In the genomic region with DNA sequence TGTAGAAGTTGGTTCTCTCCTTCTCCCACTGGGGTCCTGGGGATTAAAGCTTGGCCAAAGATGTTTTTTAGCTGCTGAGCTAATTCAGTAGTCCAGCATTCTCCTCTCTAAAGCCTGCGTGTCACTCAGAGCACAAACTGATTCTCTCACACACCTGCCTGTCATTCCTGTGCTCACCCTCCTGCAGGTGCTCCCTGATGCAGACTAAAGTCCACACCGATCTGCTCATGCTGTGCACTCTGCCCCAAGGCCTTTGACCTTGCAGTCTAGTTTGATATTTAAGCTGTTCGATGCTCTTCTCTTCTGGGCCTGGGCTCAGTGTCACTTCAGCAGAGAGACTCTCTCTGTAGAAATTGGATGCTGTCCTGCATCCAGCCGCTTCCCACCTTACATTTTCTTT, we compare ENCODE assay signal across 28 mouse cellular contexts. TPM values are rescaled to one million over a fixed set of nuclear protein-coding genes. Genes with fewer than 3 reads are reported as not detected.
A peak's percentile ranks its signal among the peaks of the same experiment; 100 is the strongest.
DNase-seq lines count a peak whose midpoint lies in the region; ATAC-seq and TF ChIP-seq lines count a peak whose summit lies in the region.
"Had no signal": no experiment of that assay in that cellular context is flagged by ENCODE, and none has a peak within 500 bp of the region (broad histone marks: within the 10 kb centered on the region; RNA-seq: fewer than 3 reads in every experiment).

No protein-coding gene starts in this region.

- intact Hi-C loops in left cerebral cortex, postnatal 4 days (cut with DNase I) = no loop called here

- no peaks in the 10 kb centered on the region for H3K27me3 ChIP-seq in kidney, adult 2 months (replicated peaks; ENCODE audit: control insufficient read depth, insufficient read depth, low read length)
- no peaks in the 10 kb centered on the region for H3K27me3 ChIP-seq in intestine, embryonic 16.5 days (replicated peaks; ENCODE audit: control insufficient read depth, insufficient read depth, low read length)
- H3K27me3 ChIP-seq in liver, embryonic 15.5 days = no peaks in the 10 kb centered on the region
- H3K27me3 ChIP-seq: forebrain, embryonic 13.5 days; heart, embryonic 15.5 days had no signal

- peak; percentile 80 for DNase-seq in kidney, adult 2 months
- no peak for DNase-seq in kidney, postnatal 10 days
- DNase-seq in kidney, postnatal 25 days = peak; percentile 39 to 58
- DNase-seq in left cerebral cortex, postnatal 4 days = no peak
- no peak for DNase-seq in retina, postnatal 1 day
- DNase-seq: adrenal gland, postnatal 36 days; cerebellum, adult 9-10 months; gastrocnemius, postnatal 36 days; heart, postnatal 4 days; layer of hippocampus, postnatal 36 days; right cerebral cortex, postnatal 14 days; spleen, adult 18-20 months; thymus, postnatal 36 days had no signal

- H3K4me3 ChIP-seq in kidney, adult 2 months (ENCODE audit: insufficient read depth, low read depth, low read length) = no peak overlapping the region
- H3K4me3 ChIP-seq in intestine, embryonic 16.5 days (ENCODE audit: low read length) = no peak overlapping the region
- no peak overlapping the region for H3K4me3 ChIP-seq in liver, embryonic 15.5 days (replicated peaks)
- H3K4me3 ChIP-seq: forebrain, embryonic 13.5 days; heart, embryonic 15.5 days had no signal

- no peak overlapping the region for H3K4me2 ChIP-seq in intestine, embryonic 16.5 days (ENCODE audit: low read depth, low read length)
- H3K4me2 ChIP-seq in liver, embryonic 15.5 days = no peak overlapping the region; the same call in 1 of the 2 replicates
- H3K4me2 ChIP-seq: forebrain, embryonic 13.5 days; heart, embryonic 15.5 days; hindbrain, embryonic 14.5 days had no signal

- no peak for TF ChIP-seq POLR2A in kidney, adult 2 months (IDR thresholded peaks at IDR 0.05; ENCODE audit: low read depth, low read length)

- no peaks in the 10 kb centered on the region for H3K9me3 ChIP-seq in intestine, embryonic 16.5 days (ENCODE audit: control insufficient read depth, low read length)
- H3K9me3 ChIP-seq in liver, embryonic 15.5 days (replicated peaks) = no peaks in the 10 kb centered on the region
- H3K9me3 ChIP-seq: forebrain, embryonic 13.5 days; heart, embryonic 15.5 days had no signal

- H3K36me3 ChIP-seq in kidney, adult 2 months (ENCODE audit: control insufficient read depth, insufficient read depth, low read length) = no peaks in the 10 kb centered on the region
- no peaks in the 10 kb centered on the region for H3K36me3 ChIP-seq in intestine, embryonic 16.5 days (ENCODE audit: control insufficient read depth, insufficient read depth, low read length)
- H3K36me3 ChIP-seq in liver, embryonic 15.5 days (replicated peaks) = no peaks in the 10 kb centered on the region
- H3K36me3 ChIP-seq: heart, embryonic 15.5 days had no signal

- H3K27ac ChIP-seq in kidney, adult 2 months (ENCODE audit: insufficient read depth, low read depth, low read length) = no peak overlapping the region
- no peak overlapping the region for H3K27ac ChIP-seq in intestine, embryonic 16.5 days (ENCODE audit: low read length)
- no peak overlapping the region for H3K27ac ChIP-seq in liver, embryonic 15.5 days (replicated peaks)
- H3K27ac ChIP-seq: forebrain, embryonic 13.5 days; heart, embryonic 15.5 days; hindbrain, embryonic 14.5 days; macrophage had no signal

- no peaks in the 10 kb centered on the region; the same call in 1 of the 2 replicates for H3K4me1 ChIP-seq in kidney, adult 2 months (ENCODE audit: control insufficient read depth, insufficient read depth, low read length)
- H3K4me1 ChIP-seq in intestine, embryonic 16.5 days (ENCODE audit: control insufficient read depth, insufficient read depth, low read length) = no peaks in the 10 kb centered on the region
- H3K4me1 ChIP-seq in liver, embryonic 15.5 days (replicated peaks) = no peaks in the 10 kb centered on the region
- H3K4me1 ChIP-seq: forebrain, embryonic 13.5 days; heart, embryonic 15.5 days had no signal

- H3K9ac ChIP-seq in intestine, embryonic 16.5 days (ENCODE audit: low read depth, low read length) = no peak overlapping the region
- H3K9ac ChIP-seq in liver, embryonic 15.5 days = no peak overlapping the region
- H3K9ac ChIP-seq: forebrain, embryonic 13.5 days; heart, embryonic 15.5 days; hindbrain, embryonic 14.5 days had no signal

- ATAC-seq in intestine, embryonic 16.5 days = peak; percentile 82
- ATAC-seq in liver, embryonic 15.5 days (ENCODE audit: insufficient read depth) = peak; percentile 76
- no peak for ATAC-seq in activated CD4-positive, CD25-positive, alpha-beta regulatory T cell, adult 4 months
- ATAC-seq: forebrain, embryonic 13.5 days; inflammation-experienced regulatory T-cells, adult 6 months; lung, postnatal 0 days had no signal

- WGBS in kidney, adult 2 months = 54% methylated on average over 4 of the region's 4 CpGs
- 78% methylated on average over 4 of the region's 4 CpGs for WGBS in intestine, embryonic 16.5 days
- 55% methylated on average over 4 of the region's 4 CpGs for WGBS in liver, embryonic 15.5 days (ENCODE audit: insufficient replicate concordance)

- TF ChIP-seq CTCF in kidney, adult 2 months (conservative IDR thresholded peaks at IDR 0.05; ENCODE audit: insufficient read depth, insufficient read length, low read depth, low read length) = no peak

RNA-seq across cellular contexts. Expression of gene Fam47e, which starts 16.4 kb away (rescaled TPM):
- 0.52 and 0.83 TPM in 2 replicates for polyA plus RNA-seq in kidney, adult 2 months (2012; rRNA removed)
- polyA plus RNA-seq in intestine, embryonic 16.5 days (2015; fragmentation: Nextera tagmentation; extraction: Ambion mirVana) = 0.18 and 0.29 TPM in 2 replicates
- polyA plus RNA-seq in liver, embryonic 15.5 days (2015; fragmentation: Nextera tagmentation; extraction: Ambion mirVana) = 4.6 and 7.8 TPM in 2 replicates
- polyA plus RNA-seq in activated CD4-positive, CD25-positive, alpha-beta regulatory T cell, adult 4 months (2017; shearing (Covaris generic)) = not detected
- total RNA-seq in left cerebral cortex, postnatal 4 days (2021) = under 1 TPM; 0.42 to 0.60 TPM
- total RNA-seq: adrenal gland, adult 18-20 months; adrenal gland, postnatal 36 days; ES-E14; gastrocnemius, adult 18-20 months; gastrocnemius, postnatal 36 days; heart, adult 8-10 months; heart, postnatal 4 days; neutrophil, adult 5-6 weeks had no signal
- polyA plus RNA-seq: forebrain, embryonic 13.5 days; inflammation-experienced regulatory T-cells, adult 6 months; macrophage; stomach, embryonic 14.5 days had no signal

RNA-seq across cellular contexts. Expression of gene Stbd1, which starts 31.6 kb away (rescaled TPM):
- polyA plus RNA-seq in kidney, adult 2 months (2012; rRNA removed) = 4.7 and 6.0 TPM in 2 replicates
- 37.0 and 38.1 TPM in 2 replicates for polyA plus RNA-seq in intestine, embryonic 16.5 days (2015; fragmentation: Nextera tagmentation; extraction: Ambion mirVana)
- polyA plus RNA-seq in liver, embryonic 15.5 days (2015; fragmentation: Nextera tagmentation; extraction: Ambion mirVana) = 33.7 and 44.3 TPM in 2 replicates
- polyA plus RNA-seq in activated CD4-positive, CD25-positive, alpha-beta regulatory T cell, adult 4 months (2017; shearing (Covaris generic)) = under 1 TPM; 0.16 to 0.40 TPM
- total RNA-seq in left cerebral cortex, postnatal 4 days (2021) = 1 to 10 TPM; 1.6 to 2.3 TPM

Comparison
In these comparisons a context has a peak if more than half of its experiments do, and no peak if none do; other contexts are left out.
1. DNase-seq: peak in kidney, adult 2 months (single experiment) and kidney, postnatal 25 days (2 of 2); none in kidney, postnatal 10 days (single experiment), left cerebral cortex, postnatal 4 days (single experiment) and retina, postnatal 1 day (single experiment).